Mouse (Mus musculus) MEL (cell line): ENCODE measurements around the gene Csnk2b. TPM values are rescaled to one million over a fixed set of nuclear protein-coding genes. Genes with fewer than 3 reads are reported as not detected.

Source experiments
- DNase-seq: peaks from one replicate; pipeline ENCODE4 v3.0.0; 2011; ENCODE audit warnings: low read depth, low spot score
- H3K27ac ChIP-seq: 2 replicates; pipeline ENCODE4 v1.5.1; 2012; ENCODE audit warnings: low read depth, mild to moderate bottlenecking, control low read depth, low read length, moderate library complexity; ENCODE audit not compliant: control insufficient read depth
- H3K27me3 ChIP-seq, 2 experiments: fragments of 150-350 bp in 1 of 2; sonication (generic) in 1 of 2; 2 replicates each; pipeline ENCODE4 v1.6.1; 2012; ENCODE audit warnings: low read length in 2 of 2, mild to moderate bottlenecking in 2 of 2, improper control_type of control experiment in 1 of 2, moderate library complexity in 1 of 2; ENCODE audit not compliant: insufficient read depth in 2 of 2, control insufficient read depth in 1 of 2
- H3K36me3 ChIP-seq, 2 experiments: 2 replicates each; pipeline ENCODE4 v1.6.1; 2012 to 2014; ENCODE audit warnings: low read length in 2 of 2, improper control_type of control experiment in 1 of 2, inconsistent platforms in 1 of 2, mild to moderate bottlenecking in 1 of 2; ENCODE audit not compliant: insufficient read depth in 2 of 2, control insufficient read depth in 1 of 2
- H3K4me1 ChIP-seq, 2 experiments: fragments of 150-350 bp in 1 of 2; sonication (generic) in 1 of 2; 2 replicates each; pipeline ENCODE4 v1.6.1; 2012; ENCODE audit warnings: low read length in 2 of 2, improper control_type of control experiment in 1 of 2, mild to moderate bottlenecking in 1 of 2; ENCODE audit not compliant: insufficient read depth in 2 of 2, control insufficient read depth in 1 of 2
- H3K4me3 ChIP-seq, 2 experiments: fragments of 150-350 bp in 1 of 2; sonication (generic) in 1 of 2; 2 replicates each; pipeline ENCODE4 v1.5.1; 2012; ENCODE audit warnings: low read depth in 2 of 2, low read length in 2 of 2, mild to moderate bottlenecking in 2 of 2, moderate library complexity in 2 of 2, control low read depth in 1 of 2, improper control_type of control experiment in 1 of 2; ENCODE audit not compliant: control insufficient read depth in 1 of 2, insufficient read depth in 1 of 2
- H3K79me2 ChIP-seq: 2 replicates; pipeline ENCODE4 v1.6.1; 2012; ENCODE audit warnings: mild to moderate bottlenecking, low read length, moderate library complexity; ENCODE audit not compliant: control insufficient read depth, poor library complexity, insufficient read depth
- H3K9ac ChIP-seq: 2 replicates; pipeline ENCODE4 v1.6.1; 2012; ENCODE audit warnings: low read depth, mild to moderate bottlenecking, control low read depth, low read length, moderate library complexity; ENCODE audit not compliant: control insufficient read depth, poor library complexity, severe bottlenecking
- H3K9me3 ChIP-seq: fragments of 150-350 bp; sonication (generic); replicated peaks from 2 replicates; pipeline ENCODE4 v1.6.1; 2012; ENCODE audit warnings: mild to moderate bottlenecking, low read length, improper control_type of control experiment, moderate library complexity; ENCODE audit not compliant: insufficient read depth
- BHLHE40 ChIP-seq: IDR thresholded peaks from 2 replicates; pipeline ENCODE4 v1.6.1; 2012; ENCODE audit warnings: low read depth, mild to moderate bottlenecking, inconsistent platforms, low read length, improper control_type of control experiment, borderline replicate concordance
- CHD1 ChIP-seq: IDR thresholded peaks from 2 replicates; pipeline ENCODE4 v1.6.1; 2012; ENCODE audit warnings: low read depth, mild to moderate bottlenecking, inconsistent platforms, low read length, improper control_type of control experiment
- E2F4 ChIP-seq: IDR thresholded peaks from 2 replicates; pipeline ENCODE4 v1.6.1; 2011; ENCODE audit warnings: low read depth, low read length, improper control_type of control experiment, borderline replicate concordance
- ELF1 ChIP-seq: IDR thresholded peaks from 2 replicates; pipeline ENCODE4 v1.6.1; 2014; ENCODE audit warnings: low read depth, mild to moderate bottlenecking, inconsistent platforms, low read length, improper control_type of control experiment, moderate library complexity
- EP300 ChIP-seq, 2 experiments: IDR thresholded peaks; 2 replicates each; pipeline ENCODE4 v1.6.1; 2011; ENCODE audit warnings: improper control_type of control experiment in 2 of 2, low read length in 2 of 2, low read depth in 1 of 2, mild to moderate bottlenecking in 1 of 2
- ETS1 ChIP-seq: IDR thresholded peaks from 2 replicates; pipeline ENCODE4 v1.6.1; 2012; ENCODE audit warnings: low read depth, mild to moderate bottlenecking, inconsistent platforms, low read length, improper control_type of control experiment, moderate library complexity
- GABPA ChIP-seq: IDR thresholded peaks from 2 replicates; pipeline ENCODE4 v1.6.1; 2012; ENCODE audit warnings: low read depth, mild to moderate bottlenecking, inconsistent platforms, low read length, improper control_type of control experiment, moderate library complexity
- GATA1 ChIP-seq: IDR thresholded peaks from 2 replicates; pipeline ENCODE4 v1.6.1; 2011; ENCODE audit warnings: low read depth, low read length, improper control_type of control experiment
- HCFC1 ChIP-seq: IDR thresholded peaks from 2 replicates; pipeline ENCODE4 v1.6.1; 2012; ENCODE audit warnings: low read depth, mild to moderate bottlenecking, inconsistent platforms, low read length, improper control_type of control experiment, moderate library complexity
- MAFK ChIP-seq: IDR thresholded peaks from 2 replicates; pipeline ENCODE4 v1.6.1; 2011; ENCODE audit warnings: low read depth, mild to moderate bottlenecking, low read length, improper control_type of control experiment, borderline replicate concordance
- MAX ChIP-seq: IDR thresholded peaks from 2 replicates; pipeline ENCODE4 v1.6.1; 2011; ENCODE audit warnings: low read length, improper control_type of control experiment
- MAZ ChIP-seq: IDR thresholded peaks from 2 replicates; pipeline ENCODE4 v1.6.1; 2012; ENCODE audit warnings: low read depth, mild to moderate bottlenecking, inconsistent platforms, low read length, improper control_type of control experiment
- MEF2A ChIP-seq: IDR thresholded peaks from 2 replicates; pipeline ENCODE4 v1.6.1; 2014; ENCODE audit warnings: low read depth, mild to moderate bottlenecking, inconsistent platforms, low read length, improper control_type of control experiment; ENCODE audit not compliant: poor library complexity, insufficient replicate concordance, severe bottlenecking; ENCODE audit errors: extremely low read depth
- MXI1 ChIP-seq: IDR thresholded peaks from 2 replicates; pipeline ENCODE4 v1.6.1; 2011; ENCODE audit warnings: mild to moderate bottlenecking, low read depth, low read length, improper control_type of control experiment
- MYB ChIP-seq: IDR thresholded peaks from 2 replicates; pipeline ENCODE4 v1.6.1; 2011; ENCODE audit warnings: mild to moderate bottlenecking, low read depth, low read length, improper control_type of control experiment
- MYC ChIP-seq: IDR thresholded peaks from 2 replicates; pipeline ENCODE4 v1.6.1; 2011; ENCODE audit warnings: low read depth, mild to moderate bottlenecking, low read length, improper control_type of control experiment, moderate library complexity
- NELFE ChIP-seq: IDR thresholded peaks from 2 replicates; pipeline ENCODE4 v1.6.1; 2011; ENCODE audit warnings: low read depth, low read length, improper control_type of control experiment
- NRF1 ChIP-seq: IDR thresholded peaks from 2 replicates; pipeline ENCODE4 v1.6.1; 2014; ENCODE audit warnings: low read depth, mild to moderate bottlenecking, inconsistent platforms, low read length, improper control_type of control experiment, moderate library complexity; ENCODE audit not compliant: poor library complexity, insufficient read depth, severe bottlenecking
- POLR2A ChIP-seq, 2 experiments: IDR thresholded peaks; 2 replicates each; pipeline ENCODE4 v1.6.1; 2011 to 2012; ENCODE audit warnings: low read length in 2 of 2, mild to moderate bottlenecking in 2 of 2, control low read depth in 1 of 2, improper control_type of control experiment in 1 of 2, low read depth in 1 of 2, moderate library complexity in 1 of 2; ENCODE audit not compliant: control insufficient read depth in 1 of 2, insufficient read depth in 1 of 2, poor library complexity in 1 of 2
- RAD21 ChIP-seq: IDR thresholded peaks from 2 replicates; pipeline ENCODE4 v1.6.1; 2011; ENCODE audit warnings: mild to moderate bottlenecking, low read depth, low read length, improper control_type of control experiment
- RCOR1 ChIP-seq: IDR thresholded peaks from 2 replicates; pipeline ENCODE4 v1.6.1; 2012; ENCODE audit warnings: low read depth, mild to moderate bottlenecking, inconsistent platforms, low read length, improper control_type of control experiment
- SIN3A ChIP-seq: IDR thresholded peaks from 2 replicates; pipeline ENCODE4 v1.6.1; 2012; ENCODE audit warnings: low read length, improper control_type of control experiment, inconsistent platforms
- SMC3 ChIP-seq: IDR thresholded peaks from 2 replicates; pipeline ENCODE4 v1.6.1; 2011; ENCODE audit warnings: low read depth, low read length, improper control_type of control experiment
- TAL1 ChIP-seq: IDR thresholded peaks from 2 replicates; pipeline ENCODE4 v1.6.1; 2012; ENCODE audit warnings: mild to moderate bottlenecking, inconsistent platforms, low read length, moderate library complexity, mixed read lengths
- TCF12 ChIP-seq: IDR thresholded peaks from 2 replicates; pipeline ENCODE4 v1.6.1; 2014; ENCODE audit warnings: low read depth, mild to moderate bottlenecking, inconsistent platforms, low read length, improper control_type of control experiment, moderate library complexity
- USF1 ChIP-seq: IDR thresholded peaks from 2 replicates; pipeline ENCODE4 v1.6.1; 2014; ENCODE audit warnings: low read depth, mild to moderate bottlenecking, inconsistent platforms, low read length, improper control_type of control experiment, moderate library complexity
- USF2 ChIP-seq, 2 experiments: IDR thresholded peaks; 2 replicates each; pipeline ENCODE4 v1.6.1; 2011 to 2012; ENCODE audit warnings: improper control_type of control experiment in 2 of 2, low read length in 2 of 2, borderline replicate concordance in 1 of 2, inconsistent platforms in 1 of 2, low read depth in 1 of 2, mild to moderate bottlenecking in 1 of 2; ENCODE audit not compliant: insufficient read depth in 1 of 2
- ZC3H11A ChIP-seq: IDR thresholded peaks from 2 replicates; pipeline ENCODE4 v1.6.1; 2012; ENCODE audit warnings: low read depth, mild to moderate bottlenecking, inconsistent platforms, low read length, improper control_type of control experiment
- ZMIZ1 ChIP-seq: IDR thresholded peaks from 2 replicates; pipeline ENCODE4 v1.6.1; 2012; ENCODE audit warnings: low read depth, mild to moderate bottlenecking, inconsistent platforms, low read length, improper control_type of control experiment, moderate library complexity
- ZNF384 ChIP-seq: IDR thresholded peaks from 2 replicates; pipeline ENCODE4 v1.6.1; 2012; ENCODE audit warnings: low read depth, mild to moderate bottlenecking, inconsistent platforms, low read length, improper control_type of control experiment
- polyA plus RNA-seq, 2 experiments: library from polyadenylated mRNA; stranded (reverse) in 1 of 2; unstranded in 1 of 2; fragments of >175 nt in 1 of 2; fragments of >200 nt in 1 of 2; gene quantifications; 2 replicates each; pipeline versions ENCODE4 v1.2.1 to v1.2.4; 2012; ENCODE audit warnings: low replicate concordance in 2 of 2, low read depth in 1 of 2; ENCODE audit not compliant: insufficient read length in 2 of 2, insufficient read depth in 1 of 2, missing spikeins in 1 of 2
- total RNA-seq: library from RNA; depleted of rRNA; stranded (reverse); fragments of 300-350 nt; gene quantifications from 2 replicates; pipeline ENCODE4 v1.2.3, GENCODE M21; 2012

The Csnk2b gene
- total and polyA plus RNA-seq, 3 experiments: 222 to 607 TPM; not detected in 1

- TF ChIP-seq NELFE: no peak
- no peak for TF ChIP-seq TAL1
- TF ChIP-seq BHLHE40: no peak
- no peak for TF ChIP-seq MAX
- no peak for TF ChIP-seq MYB
- no peak for TF ChIP-seq NRF1
- peak; percentile 87 for TF ChIP-seq RAD21
- TF ChIP-seq MAZ: peak; percentile 60; the same call in 1 of the 2 replicates
- peak; percentile 85 for TF ChIP-seq ZC3H11A
- no peak; the same call in 1 of the 2 replicates for TF ChIP-seq CHD1
- no peak for TF ChIP-seq ELF1
- TF ChIP-seq MXI1: no peak
- TF ChIP-seq ZNF384: peak; percentile 93
Observed at GRCm38 (mm10) chr17:35105740-35106389, 16.0 kb downstream of the Csnk2b start (continued).

GRCm38 (mm10) chr17:35104754-35105153 lies 17.1 kb downstream of the Csnk2b start:
- H3K27me3 ChIP-seq: no peaks in the 10 kb centered on the region
- H3K36me3 ChIP-seq: peaks cover 0 to 31% of the 10 kb centered on the region in 2 experiments; a peak in 2 of 4 replicates
- H3K79me2 ChIP-seq: no peaks in the 10 kb centered on the region
- H3K4me3 ChIP-seq: peak overlapping the region in 1 of 2 experiments; percentile 5; a peak in 1 of 4 replicates
- no peaks in the 10 kb centered on the region for H3K9me3 ChIP-seq
- H3K27ac ChIP-seq: peak overlapping the region; percentile 96
- peak; percentile 83 for DNase-seq
- H3K9ac ChIP-seq: peak overlapping the region; percentile 64
- peaks cover 22 to 36% of the 10 kb centered on the region in 2 experiments for H3K4me1 ChIP-seq
- TF ChIP-seq EP300 (IDR thresholded peaks at IDR 0.05; ENCODE audit: low read depth in 1 of 2, low read length in 2 of 2): peak; percentile 83 to 94
- no peak for TF ChIP-seq ELF1
- no peak for TF ChIP-seq RAD21
- TF ChIP-seq BHLHE40: peak; percentile 25; the same call in 1 of the 2 replicates
- no peak for TF ChIP-seq USF2 (IDR thresholded peaks at IDR 0.05; ENCODE audit: borderline replicate concordance in 1 of 2, insufficient read depth in 1 of 2, low read depth in 1 of 2, low read length in 2 of 2)
- TF ChIP-seq MAX: peak; percentile 55
- peak; percentile 24; the same call in 1 of the 2 replicates for TF ChIP-seq MAZ
- TF ChIP-seq CHD1: 0 out of 2 replicates have a peak, but pooled peaks have one; percentile 41
- no peak for TF ChIP-seq ZNF384
- TF ChIP-seq SMC3: peak; percentile 6; the same call in 1 of the 2 replicates
- TF ChIP-seq SIN3A: peak; percentile 69
- no peak for TF ChIP-seq MAFK
- TF ChIP-seq GATA1: peak; percentile 91
- TF ChIP-seq MXI1: peak; percentile 60
- peak; percentile 79 for TF ChIP-seq ETS1
- TF ChIP-seq MYC: peak; percentile 48; the same call in 1 of the 2 replicates
- peak; percentile 18; the same call in 1 of the 2 replicates for TF ChIP-seq USF1
- no peak for TF ChIP-seq MYB
- TF ChIP-seq HCFC1: 0 out of 2 replicates have a peak, but pooled peaks have one; percentile 33
- TF ChIP-seq E2F4: no peak
- peak; percentile 21; the same call in 1 of the 2 replicates for TF ChIP-seq RCOR1
- peak in 1 of 2 experiments; percentile 53; a peak in 1 of 4 replicates for TF ChIP-seq POLR2A (IDR thresholded peaks at IDR 0.05; ENCODE audit: control insufficient read depth in 1 of 2, insufficient read depth in 1 of 2, low read depth in 1 of 2, low read length in 2 of 2, poor library complexity in 1 of 2)
- TF ChIP-seq TAL1: peak; percentile 98
- peak; percentile 28; the same call in 1 of the 2 replicates for TF ChIP-seq NELFE
- peak; percentile 91 for TF ChIP-seq TCF12
- TF ChIP-seq GABPA: no peak
- no peak for TF ChIP-seq MEF2A
- no peak for TF ChIP-seq ZMIZ1
